ENCODE assay signal across 29 mouse cellular contexts in the genomic region with DNA sequence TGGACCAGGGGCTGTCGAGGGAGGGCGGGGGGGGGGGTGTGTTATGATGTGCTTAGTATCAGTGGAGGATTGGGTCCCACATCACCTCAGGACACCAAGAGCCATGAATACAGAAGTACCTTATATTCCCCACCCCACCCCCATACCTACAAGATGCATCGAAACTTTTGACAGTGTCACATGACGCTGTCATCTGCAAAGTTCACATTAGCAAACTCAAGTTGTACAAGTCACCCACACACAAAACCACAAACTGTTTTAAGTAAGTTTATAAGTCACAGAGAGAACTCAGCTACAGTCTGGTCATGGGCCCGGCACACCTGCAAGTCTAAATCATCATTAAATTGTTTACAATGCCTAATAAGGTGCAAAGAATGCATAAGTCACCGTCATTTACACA. TPM values are rescaled to one million over a fixed set of nuclear protein-coding genes. Genes with fewer than 3 reads are reported as not detected.
DNase-seq lines count a peak whose midpoint lies in the region; ATAC-seq lines count a peak whose summit lies in the region.
"Had no signal": no experiment of that assay in that cellular context is flagged by ENCODE, and none has a peak within 500 bp of the region (broad histone marks: within the 10 kb centered on the region; RNA-seq: fewer than 3 reads in every experiment).

No protein-coding gene starts in this region.

- no peaks in the 10 kb centered on the region for H3K9me3 ChIP-seq in kidney, embryonic 16.5 days (ENCODE audit: low read length)
- H3K9me3 ChIP-seq: embryonic facial prominence, embryonic 12.5 days; embryonic facial prominence, embryonic 15.5 days; heart, embryonic 10.5 days; heart, embryonic 13.5 days; intestine, embryonic 15.5 days had no signal

- H3K9ac ChIP-seq in kidney, embryonic 16.5 days (replicated peaks; ENCODE audit: low read length), result no peak overlapping the region
- H3K9ac ChIP-seq: embryonic facial prominence, embryonic 12.5 days; embryonic facial prominence, embryonic 15.5 days; forebrain, postnatal 0 days; heart, embryonic 13.5 days; hindbrain, embryonic 14.5 days; intestine, embryonic 15.5 days had no signal

- no peak for ATAC-seq in kidney, embryonic 16.5 days (ENCODE audit: low FRiP score, low TSS enrichment)
- ATAC-seq: forebrain, embryonic 14.5 days; forebrain, postnatal 0 days; hindbrain, postnatal 0 days; intestine, embryonic 15.5 days; Patski had no signal

- no peaks in the 10 kb centered on the region for H3K27me3 ChIP-seq in kidney, embryonic 16.5 days (ENCODE audit: insufficient read depth, low read length)
- H3K27me3 ChIP-seq: CH12.LX; embryonic facial prominence, embryonic 12.5 days; embryonic facial prominence, embryonic 15.5 days; heart, embryonic 13.5 days; intestine, embryonic 15.5 days; Patski had no signal

- peak; percentile 61 for DNase-seq in heart, adult 11 months
- DNase-seq in heart, adult 8-10 months (ENCODE audit: low spot score), result no peak
- peak; percentile 60 for DNase-seq in CD4-positive, CD25-positive, alpha-beta regulatory T cell, adult 2 months (ENCODE audit: low read depth, low spot score)
- DNase-seq in induced T-regulatory cell, adult 2 months (ENCODE audit: low read depth), result peak; percentile 52
- DNase-seq in kidney, adult 9 months, result no peak
- DNase-seq in urinary bladder, postnatal 4 days (ENCODE audit: low spot score in 2 of 2), result no peak
- DNase-seq: adrenal gland, adult 2 months; adrenal gland, postnatal 14 days; cerebellum, adult 11 months; cerebellum, adult 2 months; cerebellum, adult 9-11 months; cerebellum, postnatal 25 days; forebrain, postnatal 0 days; gastrocnemius, postnatal 14 days; heart, adult 18-20 months; heart, postnatal 14 days; heart, postnatal 4 days had no signal

- no peaks in the 10 kb centered on the region for H3K36me3 ChIP-seq in kidney, embryonic 16.5 days (ENCODE audit: insufficient read depth, low read length)
- H3K36me3 ChIP-seq: embryonic facial prominence, embryonic 12.5 days; embryonic facial prominence, embryonic 15.5 days; G1E; heart, embryonic 10.5 days; heart, embryonic 13.5 days; intestine, embryonic 15.5 days had no signal

- H3K4me2 ChIP-seq in kidney, embryonic 16.5 days (replicated peaks; ENCODE audit: low read depth, low read length), result no peak overlapping the region
- H3K4me2 ChIP-seq: embryonic facial prominence, embryonic 12.5 days; embryonic facial prominence, embryonic 15.5 days; heart, embryonic 13.5 days; hindbrain, embryonic 14.5 days; intestine, embryonic 15.5 days had no signal

- 81% methylated on average over 6 of the region's 6 CpGs for WGBS in kidney, embryonic 16.5 days

- H3K4me1 ChIP-seq in kidney, embryonic 16.5 days (ENCODE audit: insufficient read depth, low read length), result no peaks in the 10 kb centered on the region
- H3K4me1 ChIP-seq: embryonic facial prominence, embryonic 12.5 days; heart, embryonic 10.5 days; heart, embryonic 13.5 days; intestine, embryonic 15.5 days had no signal

- no peak overlapping the region for H3K27ac ChIP-seq in kidney, embryonic 16.5 days (ENCODE audit: low read length)
- H3K27ac ChIP-seq: embryonic facial prominence, embryonic 12.5 days; embryonic facial prominence, embryonic 15.5 days; heart, embryonic 10.5 days; heart, embryonic 13.5 days; hindbrain, embryonic 14.5 days; hindbrain, postnatal 0 days; intestine, embryonic 15.5 days had no signal

- no peak overlapping the region for H3K4me3 ChIP-seq in kidney, embryonic 16.5 days (ENCODE audit: low read length)
- H3K4me3 ChIP-seq: embryonic facial prominence, embryonic 12.5 days; embryonic facial prominence, embryonic 15.5 days; heart, embryonic 10.5 days; heart, embryonic 13.5 days; intestine, embryonic 15.5 days had no signal

RNA-seq across cellular contexts. Expression of a gene that starts 21.3 kb away (rescaled TPM):
- total RNA-seq in heart, adult 8-10 months (2022), result 1 to 10 TPM in 2 of 4 experiments, under 1 TPM in 2; 0.44 to 2.2 (median 0.92) TPM
- 0.66 and 0.84 TPM in 2 replicates for polyA plus RNA-seq in kidney, embryonic 16.5 days (2015; fragmentation: Nextera tagmentation; extraction: Ambion mirVana)
- polyA plus RNA-seq: G1E had no signal

Comparison
In these comparisons a context has a peak if more than half of its experiments do, and no peak if none do; other contexts are left out.
1. DNase-seq: peak in heart, adult 11 months (single experiment), CD4-positive, CD25-positive, alpha-beta regulatory T cell, adult 2 months (single experiment) and induced T-regulatory cell, adult 2 months (single experiment); none in heart, adult 8-10 months (single experiment), kidney, adult 9 months (single experiment) and urinary bladder, postnatal 4 days (0 of 2).